Mouse (Mus musculus) stomach, embryonic 14.5 days (tissue): ENCODE measurements around the gene Tfdp2. TPM values are rescaled to one million over a fixed set of nuclear protein-coding genes. Genes with fewer than 3 reads are reported as not detected.

ENCODE experiments used
- ATAC-seq: fragments of 200-750 bp; cut with Nextera tagmentation; 2 replicates; pipeline ENCODE4 v1.8.0; 2017; ENCODE audit warnings: low read depth, moderate TSS enrichment; ENCODE audit not compliant: insufficient number of reproducible peaks, insufficient read depth, low FRiP score
- H3K27ac ChIP-seq: fragments of 300-500 bp; sonication (generic); 2 replicates; pipeline ENCODE4 v1.5.1; 2014; ENCODE audit warnings: mild to moderate bottlenecking, low read length, moderate library complexity, mixed read lengths
- H3K27me3 ChIP-seq: fragments of 300-500 bp; sonication (generic); 2 replicates; pipeline ENCODE4 v1.6.1; 2014; ENCODE audit warnings: low read length, control low read depth, mixed read lengths; ENCODE audit not compliant: control insufficient read depth, insufficient read depth
- H3K36me3 ChIP-seq: fragments of 300-500 bp; sonication (generic); 2 replicates; pipeline ENCODE4 v1.6.1; 2014; ENCODE audit warnings: mild to moderate bottlenecking, control low read depth, low read length, moderate library complexity, mixed read lengths; ENCODE audit not compliant: control insufficient read depth, insufficient read depth
- H3K4me1 ChIP-seq: fragments of 300-500 bp; sonication (generic); 2 replicates; pipeline ENCODE4 v1.6.1; 2014; ENCODE audit warnings: low read length, control low read depth, mixed read lengths; ENCODE audit not compliant: control insufficient read depth, insufficient read depth
- H3K4me2 ChIP-seq: fragments of 300-500 bp; sonication (generic); replicated peaks from 2 replicates; pipeline ENCODE4 v1.6.1; 2014; ENCODE audit warnings: low read depth, low read length, control low read depth
- H3K4me3 ChIP-seq: fragments of 300-500 bp; sonication (generic); 2 replicates; pipeline ENCODE4 v1.5.1; 2014; ENCODE audit warnings: low read depth, low read length, control low read depth
- H3K9ac ChIP-seq: fragments of 300-500 bp; sonication (generic); replicated peaks from 2 replicates; pipeline ENCODE4 v1.6.1; 2014; ENCODE audit warnings: low read depth, mild to moderate bottlenecking, control low read depth, low read length, moderate library complexity, mixed read lengths
- H3K9me3 ChIP-seq: fragments of 300-500 bp; sonication (generic); 2 replicates; pipeline ENCODE4 v1.6.1; 2016; ENCODE audit warnings: low read depth, low read length, control low read depth; ENCODE audit not compliant: control insufficient read depth
- WGBS: fragments of 180-500 bp; shearing (Covaris S2); extraction: QIAGEN DNeasy Blood & Tissue Kit; methylation state at CpG from one replicate; pipeline ENCODE4 v1.1.7; 2014; 5-methylcytosine and 5-hydroxymethylcytosine counted together
- polyA plus RNA-seq: library from polyadenylated mRNA; unstranded; fragments of >200 nt; fragmentation: Nextera tagmentation; extraction: Ambion mirVana; gene quantifications from 2 replicates; pipeline ENCODE4 v1.2.1, GENCODE M21; 2014

The Tfdp2 gene
- polyA plus RNA-seq, 1 experiment from 2014 or later: 60.4 TPM

GRCm38 (mm10) chr9:96371075-96371474 lies 175.0 kb downstream of the Tfdp2 start:
- H3K36me3 ChIP-seq: no peaks in the 10 kb centered on the region
- no peaks in the 10 kb centered on the region; the same call in 1 of the 2 replicates for H3K4me1 ChIP-seq
- no peaks in the 10 kb centered on the region for H3K27me3 ChIP-seq
- no peak overlapping the region for H3K4me2 ChIP-seq
- no peak for ATAC-seq
- no peak overlapping the region for H3K4me3 ChIP-seq
- H3K9ac ChIP-seq: no peak overlapping the region
- H3K27ac ChIP-seq: no peak overlapping the region
- WGBS: 70% methylated on average over 5 of the region's 5 CpGs
- no peaks in the 10 kb centered on the region for H3K9me3 ChIP-seq

Other genes with a start within 250 kb of the Tfdp2 start
- 27.1 and 30.7 TPM in 2 replicates for gene Xrn1, start 241.5 kb upstream of the Tfdp2 start, polyA plus RNA-seq
- 12.7 and 13.5 TPM in 2 replicates for gene Gk5, start 76.9 kb upstream of the Tfdp2 start, polyA plus RNA-seq
- 160 and 167 TPM in 2 replicates for gene Atp1b3, start 168.2 kb downstream of the Tfdp2 start, polyA plus RNA-seq